Mouse (Mus musculus) G1E-ER4 (cell line): ENCODE results near the gene Pola1. TPM values are rescaled to one million over a fixed set of nuclear protein-coding genes. Genes with fewer than 3 reads are reported as not detected.

Experiments used
- GATA1 ChIP-seq: IDR thresholded peaks from one replicate; pipeline ENCODE4 v1.8.0; 2012; ENCODE audit warnings: low read length, inconsistent platforms
- polyA plus RNA-seq: library from polyadenylated mRNA; stranded (reverse); fragments of >175 nt; gene quantifications from 2 replicates; pipeline ENCODE4 v1.2.3, GENCODE M21; 2012

The Pola1 gene
- polyA plus RNA-seq = 2.2 and 4.2 TPM in 2 replicates

GRCm38 (mm10) chrX:93631657-93632449 lies at the start of gene Pola1:
Gene Pola1, minus strand, starts transcription at chrX:93632155.
- no peak for TF ChIP-seq GATA1

DNA sequence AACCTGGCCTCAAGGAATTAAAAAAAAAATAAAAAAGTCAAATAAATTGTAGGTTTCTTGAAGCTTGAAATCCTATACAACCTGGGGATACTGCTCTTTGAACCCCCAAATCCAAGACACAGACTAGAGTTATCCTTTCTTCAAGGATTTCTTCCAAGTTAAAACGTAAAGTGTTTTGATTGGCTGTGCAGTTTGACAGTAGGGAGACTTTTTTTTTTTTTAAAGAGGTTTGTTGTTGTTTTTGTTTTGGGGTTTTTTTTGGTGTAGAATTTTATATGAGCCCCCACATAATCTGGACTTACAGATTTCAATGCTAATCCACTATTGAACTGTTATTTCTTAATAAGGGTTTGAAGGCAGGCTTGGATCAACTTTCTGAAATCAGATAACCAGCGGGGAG lies 44.3 kb upstream of the Pola1 start:
- TF ChIP-seq GATA1 = no peak

DNA sequence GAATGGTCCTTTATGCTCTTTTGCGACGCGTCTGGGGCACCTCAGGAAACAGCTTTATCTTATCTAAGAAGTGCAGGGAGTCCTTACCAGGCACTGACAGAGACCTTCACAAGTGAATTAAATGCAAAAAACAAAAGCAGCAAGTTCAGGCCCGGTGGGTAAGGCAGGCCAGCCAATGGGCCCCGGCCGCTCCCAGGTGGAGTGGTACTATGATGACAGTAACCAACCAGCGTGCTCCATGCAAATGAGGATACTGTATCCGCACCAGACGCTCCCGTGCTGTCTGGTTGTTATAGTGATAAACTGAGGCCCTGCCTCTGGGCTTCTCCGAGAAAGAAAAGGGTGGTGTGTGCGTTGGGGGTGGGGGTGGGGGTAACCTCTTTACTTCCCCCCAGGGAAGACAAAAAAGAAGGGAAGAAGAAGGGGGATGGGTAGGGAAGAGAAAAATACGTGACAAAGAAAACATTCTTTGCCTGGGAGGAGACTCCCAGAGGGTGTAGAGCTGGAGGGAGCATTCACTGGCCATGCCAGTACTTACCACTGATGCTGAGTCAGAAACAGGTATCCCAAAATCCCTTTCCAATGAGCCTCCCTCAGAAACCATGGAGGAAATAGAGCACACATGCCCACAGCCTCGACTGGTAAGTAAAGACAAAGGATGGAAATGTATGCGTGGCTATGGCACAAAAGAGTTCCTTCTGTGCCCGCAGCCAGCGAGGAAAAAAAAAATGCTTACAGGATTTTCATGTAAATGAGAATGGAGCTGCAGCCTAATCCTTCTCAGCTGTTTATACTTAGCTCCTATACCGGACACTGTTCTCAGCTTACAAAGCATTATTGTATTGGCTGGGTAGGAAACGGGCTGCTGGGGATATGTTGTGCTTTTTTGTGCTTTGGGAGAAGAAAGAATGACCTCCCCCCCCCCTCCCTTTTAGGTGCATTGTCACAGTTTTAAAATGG lies 43.2 kb upstream of the Pola1 start:
- no peak for TF ChIP-seq GATA1

- TF ChIP-seq GATA1 = no peak
Measured at GRCm38 (mm10) chrX:93674432-93674831, 42.5 kb upstream of the Pola1 start.

GRCm38 (mm10) chrX:93664787-93665186 lies 32.8 kb upstream of the Pola1 start:
- TF ChIP-seq GATA1 = no peak

DNA sequence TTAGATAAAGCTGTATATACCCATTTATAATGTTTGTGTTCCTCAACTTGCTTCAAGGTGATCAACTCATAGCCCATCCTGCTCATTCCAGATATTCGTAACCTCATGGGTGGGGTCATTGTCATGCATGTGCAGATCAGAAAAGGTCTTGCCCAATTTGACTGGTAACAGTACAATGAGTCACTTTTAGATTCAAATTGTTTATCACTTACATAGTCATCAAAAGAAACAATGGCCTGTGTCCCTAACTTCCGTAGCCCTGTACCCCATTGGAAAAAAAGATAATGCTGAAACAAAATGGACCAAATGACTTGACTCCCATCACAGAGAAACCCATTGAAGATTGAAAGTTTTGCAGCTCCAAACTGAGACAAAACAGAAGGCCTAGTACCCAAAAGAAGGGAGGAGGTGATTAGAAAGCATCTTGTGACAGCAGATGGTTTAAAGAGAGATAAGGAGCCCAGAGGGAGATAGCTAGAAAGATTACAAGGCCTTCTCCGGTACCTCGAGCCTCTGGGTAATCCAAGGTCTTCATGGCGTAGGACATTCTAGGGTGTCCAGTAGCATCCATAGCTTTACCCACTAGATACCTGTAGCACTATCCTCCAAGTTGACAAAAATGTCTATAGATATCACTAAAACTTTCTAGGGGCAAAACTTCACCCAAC lies 32.1 kb upstream of the Pola1 start:
- no peak for TF ChIP-seq GATA1

GRCm38 (mm10) chrX:93655153-93655552 lies 23.2 kb upstream of the Pola1 start:
- no peak for TF ChIP-seq GATA1

- TF ChIP-seq GATA1 = no peak
Measured at GRCm38 (mm10) chrX:93654218-93655002, 22.5 kb upstream of the Pola1 start, which contains the start of gene Pcyt1b. Gene Pcyt1b, plus strand, starts transcription at chrX:93654863.

GRCm38 (mm10) chrX:93650738-93651137 lies 18.8 kb upstream of the Pola1 start:
- TF ChIP-seq GATA1 = no peak

GRCm38 (mm10) chrX:93644022-93644421 lies 12.1 kb upstream of the Pola1 start:
- TF ChIP-seq GATA1 = no peak

DNA sequence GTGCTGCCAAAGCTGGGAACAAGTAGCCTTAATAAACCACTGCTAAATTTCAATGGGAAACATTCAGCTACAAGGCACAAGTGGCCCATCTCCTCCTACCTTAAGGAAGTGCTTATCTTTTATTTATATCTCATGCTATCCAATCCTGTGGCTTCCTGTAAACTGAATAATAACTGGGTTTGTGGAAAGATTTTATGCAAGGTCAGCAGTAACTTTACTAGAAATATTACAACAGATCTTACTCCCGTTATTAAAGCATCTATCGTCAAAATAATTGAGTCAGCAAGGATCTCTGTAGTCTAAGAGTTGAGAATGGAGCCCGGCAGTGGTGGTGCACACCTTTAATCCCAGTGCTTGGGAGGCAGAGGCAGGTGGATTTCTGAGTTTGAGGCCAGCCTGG lies 11.6 kb upstream of the Pola1 start:
- TF ChIP-seq GATA1 = no peak

DNA sequence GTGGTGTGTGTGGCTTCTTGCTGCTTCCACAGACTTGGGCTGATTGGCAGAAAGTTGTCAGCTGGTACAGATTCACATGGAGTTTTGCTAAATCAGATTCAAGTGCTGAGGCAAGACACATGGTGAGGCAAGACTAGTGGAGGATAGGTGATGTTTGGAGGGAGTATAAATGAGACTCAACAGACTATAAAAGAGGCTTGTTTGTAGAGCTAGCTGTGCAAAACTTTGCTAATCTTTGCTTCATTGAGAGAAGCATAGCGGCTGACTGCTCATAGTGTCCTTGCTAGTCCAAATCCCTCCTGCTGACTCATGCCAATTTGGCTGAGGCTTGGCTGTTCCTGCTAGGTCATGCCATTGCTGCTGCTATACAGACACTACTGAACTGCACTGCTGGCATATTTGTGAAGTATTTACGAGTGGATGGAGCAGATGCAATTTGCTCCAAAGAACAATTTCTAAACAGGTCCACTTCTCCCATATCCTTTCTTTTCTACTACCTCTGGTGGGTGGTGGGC lies 3.0 kb upstream of the Pola1 start:
- TF ChIP-seq GATA1 = no peak

- TF ChIP-seq GATA1 = no peak
Measured at GRCm38 (mm10) chrX:93630256-93630655, 1.7 kb downstream of the Pola1 start.

GRCm38 (mm10) chrX:93602214-93602613 lies 29.7 kb downstream of the Pola1 start:
- TF ChIP-seq GATA1 = no peak

GRCm38 (mm10) chrX:93594283-93594682 lies 37.7 kb downstream of the Pola1 start:
- TF ChIP-seq GATA1 = no peak
